Mouse (Mus musculus): Measurements from ENCODE around the gene Sec14l2.

- TF ChIP-seq MYC (IDR thresholded peaks at IDR 0.05; ENCODE audit: low read depth, low read length) (no peak), BHLHE40 (IDR thresholded peaks at IDR 0.05; ENCODE audit: borderline replicate concordance, low read depth, low read length) (peak; percentile 15; the same call in 1 of the 2 replicates), CTCF (IDR thresholded peaks at IDR 0.05 in 2 of 3, conservative IDR thresholded peaks at IDR 0.05 in 1 of 3; ENCODE audit: control insufficient read depth in 1 of 3, insufficient read depth in 1 of 3, low read depth in 2 of 3, low read length in 3 of 3, poor library complexity in 1 of 3, severe bottlenecking in 1 of 3) (no peak), ETS1 (IDR thresholded peaks at IDR 0.05; ENCODE audit: low read depth, low read length) (peak; percentile 69), POLR2A (IDR thresholded peaks at IDR 0.05; ENCODE audit: control insufficient read depth in 1 of 2, insufficient read depth in 1 of 2, low read depth in 1 of 2, low read length in 2 of 2, poor library complexity in 1 of 2) (peak; percentile 48 to 58; a peak in 2 of 4 replicates), KAT2A (conservative IDR thresholded peaks at IDR 0.05; ENCODE audit: low read depth, low read length) (no peak; the same call in 1 of the 2 replicates), CHD2 (IDR thresholded peaks at IDR 0.05; ENCODE audit: low read length) (no peak), NELFE (IDR thresholded peaks at IDR 0.05; ENCODE audit: low read depth, low read length) (peak; percentile 59), RAD21 (IDR thresholded peaks at IDR 0.05; ENCODE audit: low read depth, low read length) (no peak), TCF12 (IDR thresholded peaks at IDR 0.05; ENCODE audit: low read depth, low read length) (peak; percentile 46; the same call in 1 of the 2 replicates)
These were observed 4.9 kb downstream of the Sec14l2 start for GRCm38 (mm10) chr11:4118081-4118921.
